Mouse (Mus musculus): Measurements from ENCODE around the gene Gimap8. TPM values are rescaled to one million over a fixed set of nuclear protein-coding genes. Genes with fewer than 3 reads are reported as not detected.

Gene Gimap8
- polyA plus RNA-seq, 1 experiment, result not detected

- TF ChIP-seq GATA1 (IDR thresholded peaks at IDR 0.05; ENCODE audit: low read length), result no peak
These were observed 38.2 kb downstream of the Gimap8 start for GRCm38 (mm10) chr6:48685251-48685650.

- TF ChIP-seq GATA1 (IDR thresholded peaks at IDR 0.05; ENCODE audit: low read length), result no peak
These were observed 38.9 kb downstream of the Gimap8 start for GRCm38 (mm10) chr6:48685694-48686665.

DNA sequence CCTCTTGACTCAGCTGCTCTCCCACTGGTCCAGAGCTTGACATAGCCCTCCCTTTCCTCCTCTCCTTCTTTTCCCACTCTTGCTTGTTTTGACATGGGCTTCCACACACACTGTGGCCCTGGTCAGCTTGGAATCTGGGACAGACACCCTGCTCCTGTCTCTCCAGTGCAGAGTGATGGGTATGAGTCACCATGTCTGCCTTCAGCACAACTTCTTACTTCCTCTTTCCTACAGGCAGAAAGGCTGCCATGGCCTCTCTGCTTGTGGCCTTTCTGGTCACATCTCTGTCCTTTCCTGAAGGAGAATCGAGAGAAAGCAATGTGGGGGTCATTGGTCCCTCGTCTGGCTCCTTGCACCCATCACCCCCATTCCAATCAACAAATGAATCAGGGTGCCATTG lies 40.0 kb downstream of the Gimap8 start:
- no peak for TF ChIP-seq GATA1 (IDR thresholded peaks at IDR 0.05; ENCODE audit: low read length)

- TF ChIP-seq GATA1 (IDR thresholded peaks at IDR 0.05; ENCODE audit: low read length), result no peak
These were observed 42.3 kb downstream of the Gimap8 start for GRCm38 (mm10) chr6:48689320-48689719.

- no peak for TF ChIP-seq GATA1 (IDR thresholded peaks at IDR 0.05; ENCODE audit: low read length)
These were observed 45.9 kb downstream of the Gimap8 start for GRCm38 (mm10) chr6:48692962-48693361.

GRCm38 (mm10) chr6:48696830-48697554 lies 50.0 kb downstream of the Gimap8 start:
- TF ChIP-seq GATA1 (IDR thresholded peaks at IDR 0.05; ENCODE audit: low read length), result no peak

DNA sequence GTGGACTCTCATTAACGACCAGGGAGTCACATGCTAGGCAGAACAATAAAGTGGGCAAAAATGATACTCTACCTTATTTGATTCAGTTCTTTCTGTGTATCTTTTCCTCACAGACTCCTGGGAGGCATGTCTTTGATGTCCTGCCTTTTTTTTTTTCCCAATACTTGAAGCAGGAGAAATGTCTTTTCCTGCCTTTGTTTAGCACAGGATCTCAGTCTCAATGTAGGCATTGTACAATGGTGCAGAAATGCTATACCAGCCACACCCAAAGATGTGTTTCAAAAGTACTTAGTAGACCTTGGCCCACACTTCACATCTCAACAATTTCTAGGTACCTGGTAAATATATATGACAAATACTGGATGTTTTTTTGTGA lies 50.5 kb downstream of the Gimap8 start:
- no peak for TF ChIP-seq GATA1 (IDR thresholded peaks at IDR 0.05; ENCODE audit: low read length)

- no peak for TF ChIP-seq GATA1 (IDR thresholded peaks at IDR 0.05; ENCODE audit: low read length)
These were observed 51.2 kb downstream of the Gimap8 start for GRCm38 (mm10) chr6:48698066-48698856.

GRCm38 (mm10) chr6:48698888-48699287 lies 51.9 kb downstream of the Gimap8 start:
- TF ChIP-seq GATA1 (IDR thresholded peaks at IDR 0.05; ENCODE audit: low read length), result no peak

GRCm38 (mm10) chr6:48700251-48701075 lies 53.4 kb downstream of the Gimap8 start:
- TF ChIP-seq GATA1 (IDR thresholded peaks at IDR 0.05; ENCODE audit: low read length), result no peak

- no peak for TF ChIP-seq GATA1 (IDR thresholded peaks at IDR 0.05; ENCODE audit: low read length)
These were observed 55.1 kb downstream of the Gimap8 start for GRCm38 (mm10) chr6:48702146-48702545.

- no peak for TF ChIP-seq GATA1 (IDR thresholded peaks at IDR 0.05; ENCODE audit: low read length)
These were observed 55.6 kb downstream of the Gimap8 start for GRCm38 (mm10) chr6:48702601-48703000.

- TF ChIP-seq GATA1 (IDR thresholded peaks at IDR 0.05; ENCODE audit: low read length), result no peak
These were observed 57.1 kb downstream of the Gimap8 start for GRCm38 (mm10) chr6:48704146-48704545.

GRCm38 (mm10) chr6:48706130-48706529 lies 59.1 kb downstream of the Gimap8 start:
- TF ChIP-seq GATA1 (IDR thresholded peaks at IDR 0.05; ENCODE audit: low read length), result no peak

Other genes starting within 250 kb of the Gimap8 start
- not detected in 2 replicates for gene Zfp467, start 201.4 kb upstream of the Gimap8 start, polyA plus RNA-seq (2012)
- not detected in 2 replicates for gene Sspo, start 199.0 kb upstream of the Gimap8 start, polyA plus RNA-seq (2012)
- gene Atp6v0e2, start 109.6 kb upstream of the Gimap8 start, polyA plus RNA-seq (2012), result not detected in 2 replicates
- gene Lrrc61, start 92.4 kb upstream of the Gimap8 start, polyA plus RNA-seq (2012), result not detected in 2 replicates
- gene Rarres2, start 74.4 kb upstream of the Gimap8 start, polyA plus RNA-seq (2012), result not detected in 2 replicates
- gene Gm45021, start 57.6 kb upstream of the Gimap8 start, polyA plus RNA-seq (2012), result not detected in 2 replicates
- gene Repin1, start 53.4 kb upstream of the Gimap8 start, polyA plus RNA-seq (2012), result not detected in 2 replicates
- gene Gm44965, start 53.3 kb upstream of the Gimap8 start, polyA plus RNA-seq (2012), result not detected in 2 replicates
- gene Zfp775, start 45.2 kb upstream of the Gimap8 start, polyA plus RNA-seq (2012), result not detected in 2 replicates
- 0.02 TPM in 1 of 2 replicates, not detected in the other for gene AI854703, start 20.5 kb upstream of the Gimap8 start, polyA plus RNA-seq (2012)
- gene Gimap9, start 28.9 kb downstream of the Gimap8 start, polyA plus RNA-seq (2012), result 0.32 and 0.73 TPM in 2 replicates
- gene Gimap4, start 37.3 kb downstream of the Gimap8 start, polyA plus RNA-seq (2012), result not detected in 2 replicates
- 0.06 and 0.09 TPM in 2 replicates for gene Gimap6, start 61.0 kb downstream of the Gimap8 start, polyA plus RNA-seq (2012)
- gene Gm28053, start 71.4 kb downstream of the Gimap8 start, polyA plus RNA-seq (2012), result not detected in 2 replicates
- not detected in 2 replicates for gene Gimap7, start 71.4 kb downstream of the Gimap8 start, polyA plus RNA-seq (2012)
- not detected in 2 replicates for gene Gimap1, start 91.8 kb downstream of the Gimap8 start, polyA plus RNA-seq (2012)
- not detected in 2 replicates for gene Gimap5, start 99.0 kb downstream of the Gimap8 start, polyA plus RNA-seq (2012)
- not detected in 2 replicates for gene Gimap3, start 123.6 kb downstream of the Gimap8 start, polyA plus RNA-seq (2012)
- gene Tmem176a, start 193.7 kb downstream of the Gimap8 start, polyA plus RNA-seq (2012), result 0.55 TPM in 1 of 2 replicates, not detected in the other
- 0.08 TPM in 1 of 2 replicates, not detected in the other for gene Tmem176b, start 194.3 kb downstream of the Gimap8 start, polyA plus RNA-seq (2012)
- gene Aoc1, start 225.7 kb downstream of the Gimap8 start, polyA plus RNA-seq (2012), result not detected in 2 replicates